In genomic region chr5:37972980-37973545, GRCm38 (mm10) we compare ENCODE assay signal across 1 mouse cellular context.
TF ChIP-seq lines count a peak whose summit lies in the region.

No protein-coding gene starts in this region.

TF ChIP-seq in CH12.LX, 34 proteins besides CTCF, POLR2A, EP300 and RAD21 (continued from another document):
- TF ChIP-seq E2F4 (IDR thresholded peaks at IDR 0.05; ENCODE audit: insufficient replicate concordance, low read depth, low read length) (no peak), NRF1 (IDR thresholded peaks at IDR 0.05; ENCODE audit: low read depth, low read length) (no peak), HCFC1 (IDR thresholded peaks at IDR 0.05; ENCODE audit: low read depth, low read length) (no peak), TCF12 (IDR thresholded peaks at IDR 0.05; ENCODE audit: low read depth, low read length) (no peak), JUND (conservative IDR thresholded peaks at IDR 0.05; ENCODE audit: low read depth, low read length) (no peak), USF2 (conservative IDR thresholded peaks at IDR 0.05; ENCODE audit: low read depth, low read length) (no peak), MXI1 (IDR thresholded peaks at IDR 0.05; ENCODE audit: low read depth, low read length) (no peak), MAFK (IDR thresholded peaks at IDR 0.05; ENCODE audit: insufficient replicate concordance, low read length) (no peak), MEF2A (IDR thresholded peaks at IDR 0.05; ENCODE audit: borderline replicate concordance, low read depth, low read length) (no peak), ELF1 (IDR thresholded peaks at IDR 0.05; ENCODE audit: low read depth, low read length) (no peak), BHLHE40 (IDR thresholded peaks at IDR 0.05; ENCODE audit: low read depth, low read length) (no peak), SMC3 (IDR thresholded peaks at IDR 0.05; ENCODE audit: low read depth, low read length) (no peak), RCOR1 (conservative IDR thresholded peaks at IDR 0.05; ENCODE audit: low read depth, low read length) (no peak), NELFE (IDR thresholded peaks at IDR 0.05; ENCODE audit: low read depth, low read length) (no peak), ZMIZ1 (IDR thresholded peaks at IDR 0.05; ENCODE audit: low read depth, low read length) (no peak)
